Mouse (Mus musculus): ENCODE data around the gene Vwf.
A peak's percentile ranks its signal among the peaks of the same experiment; 100 is the strongest.

The Vwf gene

DNA sequence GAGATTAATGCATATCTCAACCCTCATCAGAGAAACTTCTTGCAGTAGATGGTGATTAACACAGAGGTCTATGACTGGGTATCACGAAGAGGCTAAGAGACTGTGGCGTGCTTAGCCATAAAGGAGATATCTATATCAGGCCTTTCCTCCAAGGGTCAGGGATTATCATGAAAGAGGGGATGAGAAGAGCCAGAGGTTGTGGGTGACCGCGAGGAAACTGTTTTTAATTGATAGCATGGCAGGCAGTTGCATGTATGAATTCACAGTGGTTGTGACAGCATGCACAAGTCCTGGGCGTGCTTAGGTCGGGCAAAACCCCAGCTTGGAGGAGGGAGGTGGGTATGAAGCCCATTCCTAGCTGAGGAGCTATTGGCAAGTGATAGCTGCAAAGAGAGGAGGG is 5.3 kb upstream of the Vwf start:
- DNase-seq (ENCODE audit: low spot score in 2 of 2): no peak

DNA sequence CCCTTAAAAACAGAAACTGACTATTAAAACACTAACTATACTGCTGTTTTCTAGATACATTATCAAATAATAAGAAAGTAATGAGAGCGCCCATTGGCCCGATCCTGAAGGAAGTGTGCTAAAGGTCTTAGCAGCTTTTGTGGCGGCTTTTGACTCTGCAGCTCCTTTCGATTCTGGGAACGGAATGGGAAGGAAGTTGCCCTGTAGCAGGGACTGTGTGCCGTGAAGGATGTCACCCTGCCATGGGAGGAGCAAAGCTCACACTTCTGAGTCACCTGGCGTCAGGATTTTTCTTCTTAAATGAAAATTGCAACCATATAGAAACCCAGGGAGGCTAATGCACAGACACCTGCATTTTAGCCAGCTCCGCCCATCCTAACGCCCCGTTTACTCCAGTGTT is 1.8 kb downstream of the Vwf start:
- DNase-seq (ENCODE audit: low spot score in 2 of 2): no peak

DNA sequence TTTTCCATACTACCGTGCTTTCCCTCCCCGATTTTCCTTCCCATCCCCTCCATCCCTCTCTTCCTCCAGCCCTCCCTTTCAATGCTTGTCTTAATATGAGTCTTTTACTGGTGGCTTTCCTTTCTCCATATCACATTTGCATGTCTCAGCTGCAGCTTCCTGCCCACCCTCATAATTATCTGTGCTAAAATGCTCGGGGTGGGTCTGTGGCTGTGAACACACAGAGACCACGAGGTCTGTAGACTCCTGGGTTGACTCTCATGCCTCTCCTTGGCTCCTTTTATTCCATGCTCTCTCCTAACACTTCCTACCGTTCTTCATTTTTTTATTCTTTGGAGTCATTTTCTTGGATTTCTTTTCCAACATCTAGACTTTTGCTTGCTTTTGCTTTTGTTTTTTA is 3.6 kb downstream of the Vwf start:
- DNase-seq (ENCODE audit: low spot score in 2 of 2): no peak

DNA sequence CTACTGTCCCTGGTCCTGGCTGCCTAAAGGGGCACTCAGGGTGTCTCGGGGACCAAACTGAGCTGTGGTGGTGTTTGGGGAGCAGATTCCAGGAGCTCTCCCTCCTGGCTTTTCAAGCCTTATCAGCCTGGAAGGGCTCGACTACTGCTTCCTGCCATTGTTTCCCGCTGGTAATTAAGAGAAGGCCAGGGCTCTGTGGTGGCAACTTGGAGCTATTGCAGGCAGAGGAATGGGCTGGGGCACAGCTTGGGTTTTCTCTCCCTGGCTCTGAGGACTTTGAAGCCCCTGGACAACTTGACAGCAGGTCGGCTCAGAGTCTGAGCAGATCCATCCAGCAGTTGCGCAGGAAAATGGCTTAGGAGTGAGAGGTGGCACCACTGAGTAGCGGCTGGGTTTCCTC is 6.2 kb downstream of the Vwf start:
- no peak for DNase-seq (ENCODE audit: low spot score in 2 of 2)

DNA sequence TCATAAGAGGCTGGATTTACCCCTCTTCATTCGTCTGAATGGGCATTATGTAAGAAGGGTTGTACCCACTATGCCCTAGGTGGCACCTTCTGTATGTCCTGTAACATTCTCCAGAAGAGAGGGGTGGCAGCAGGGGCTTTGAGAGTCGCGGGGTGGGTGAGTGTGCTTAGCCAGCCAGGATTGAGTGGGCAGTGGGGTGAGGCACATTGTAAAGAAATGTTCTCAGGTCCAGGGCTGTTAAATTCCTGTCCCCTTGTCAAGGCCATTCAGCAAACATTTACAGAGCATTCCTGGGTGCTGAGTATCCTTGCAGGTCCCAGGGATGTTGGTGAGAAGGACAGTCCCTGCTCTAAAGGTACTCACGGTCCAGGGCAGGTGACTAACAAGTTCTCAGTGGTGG is 7.0 kb downstream of the Vwf start:
- no peak for DNase-seq (ENCODE audit: low spot score in 2 of 2)

DNA sequence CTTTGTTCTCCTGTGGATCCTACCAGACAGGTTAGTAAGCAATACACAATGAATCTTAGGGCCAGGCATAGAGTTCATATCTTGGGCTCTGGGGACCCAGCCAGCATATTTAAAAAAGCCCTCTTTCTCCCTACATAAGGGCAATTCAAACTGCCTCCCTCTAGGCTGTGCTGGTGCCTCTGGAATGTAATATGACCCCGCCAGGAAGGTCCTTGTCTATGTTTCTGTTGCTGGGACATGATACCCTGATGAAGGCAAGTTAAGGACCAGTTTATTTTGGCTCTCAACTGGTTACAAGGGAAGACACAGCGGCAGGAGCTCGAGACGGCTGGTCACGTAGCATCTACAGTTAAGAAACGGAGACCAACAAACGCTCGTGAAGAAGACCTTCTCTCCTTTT is 12.3 kb downstream of the Vwf start:
- no peak for DNase-seq (ENCODE audit: low spot score in 2 of 2)

DNA sequence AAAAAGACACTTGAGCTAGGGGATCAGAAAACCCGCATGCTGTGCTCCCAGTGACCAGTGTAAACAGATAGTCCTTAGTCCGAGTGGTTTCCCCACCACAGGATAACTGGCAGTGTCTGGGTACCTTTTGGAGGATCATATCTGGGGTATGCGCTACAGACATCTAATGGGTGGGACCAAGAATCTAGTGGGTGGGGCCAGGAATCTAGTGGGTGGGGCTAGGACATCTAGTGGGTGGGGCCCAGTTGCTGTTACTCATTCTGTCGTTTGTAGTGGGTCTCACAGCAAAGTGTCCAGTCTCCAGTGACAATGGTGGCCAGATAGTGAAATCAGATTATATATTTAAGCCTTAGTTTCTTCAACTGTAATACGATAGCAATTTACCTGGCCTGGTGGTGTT is 14.5 kb downstream of the Vwf start:
- no peak for DNase-seq (ENCODE audit: low spot score in 2 of 2)

DNA sequence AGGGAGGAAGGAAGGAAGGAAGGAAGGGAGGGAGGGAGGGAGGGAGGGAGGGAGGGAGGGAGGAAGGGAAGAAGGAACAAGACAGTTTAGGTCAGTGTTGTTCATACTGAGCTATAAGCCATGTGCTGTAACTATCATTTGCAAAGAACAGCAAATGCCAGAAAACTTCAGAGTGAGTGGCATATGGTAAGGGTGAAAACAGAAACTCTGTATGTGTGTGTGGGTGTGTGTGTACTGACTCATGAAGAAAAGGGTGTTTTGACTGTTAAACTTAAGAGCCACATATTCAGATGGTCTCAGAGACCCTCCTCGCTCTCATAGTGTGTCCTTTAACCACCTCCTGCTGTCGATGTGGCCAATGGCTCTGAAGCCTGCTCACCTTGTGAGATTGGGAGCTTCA is 14.9 kb downstream of the Vwf start:
- no peak for DNase-seq (ENCODE audit: low spot score in 2 of 2)

DNA sequence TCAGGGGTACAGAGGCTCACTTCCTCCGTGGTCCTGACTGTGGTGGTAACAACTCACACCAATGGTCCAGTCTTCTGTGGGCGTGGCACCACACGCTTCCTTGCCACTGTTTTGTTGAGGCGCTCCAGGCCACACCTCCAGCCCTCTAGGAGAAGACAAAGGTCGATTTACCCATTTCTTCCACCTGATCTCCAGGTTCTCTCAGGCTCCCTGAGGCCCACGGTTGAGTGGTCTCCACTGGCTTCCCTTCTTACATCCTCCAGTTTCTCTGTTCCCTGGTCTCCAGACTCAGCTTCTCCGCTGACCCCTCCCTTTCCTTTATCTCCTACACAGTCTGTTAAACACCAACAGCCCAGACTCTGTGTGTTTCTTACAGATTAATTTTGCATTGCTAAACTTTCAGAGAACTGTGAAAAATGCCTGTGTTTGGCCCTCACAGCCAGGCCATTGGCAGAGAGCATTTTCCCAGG is 18.3 kb downstream of the Vwf start:
- DNase-seq (ENCODE audit: low spot score in 2 of 2): no peak

DNA sequence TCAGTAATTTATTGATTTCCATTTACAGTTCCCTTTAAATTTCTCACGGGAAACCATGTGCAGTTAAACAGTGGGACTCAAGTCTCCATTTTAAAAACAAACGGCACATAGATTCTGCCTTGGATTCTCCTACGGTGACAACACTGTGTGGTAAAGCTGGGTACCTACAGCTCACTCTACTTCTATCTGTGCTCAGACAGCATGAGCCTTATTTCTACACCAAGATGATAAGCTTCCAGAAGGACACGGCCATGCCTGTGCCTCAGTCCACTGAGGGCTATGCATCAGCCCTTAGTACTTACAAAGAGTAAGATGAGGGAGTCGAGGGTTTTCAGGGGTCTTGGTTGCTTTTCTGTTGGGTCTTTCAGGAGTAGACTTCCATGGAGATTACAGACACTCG is 18.8 kb downstream of the Vwf start:
- no peak for DNase-seq (ENCODE audit: low spot score in 2 of 2)

DNA sequence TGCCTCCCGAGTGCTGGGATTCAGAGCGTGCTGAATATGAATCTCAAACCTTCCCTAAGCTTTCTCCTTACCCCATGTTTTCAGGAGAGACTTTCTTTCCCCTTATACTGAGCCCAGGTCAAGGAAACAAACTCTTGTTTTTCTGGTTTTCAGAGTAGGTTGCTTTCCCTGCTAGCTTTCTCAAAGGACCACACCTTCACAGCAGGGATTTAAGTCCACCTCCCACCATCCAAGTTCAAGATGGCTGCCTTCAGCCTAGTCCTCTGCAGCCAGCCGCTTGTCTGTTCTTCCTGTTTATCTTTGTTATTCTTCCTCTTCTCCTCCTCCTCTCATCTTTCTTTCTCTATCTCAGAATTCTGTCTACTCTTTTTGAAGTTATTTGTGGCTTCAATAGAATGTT is 20.1 kb downstream of the Vwf start:
- DNase-seq (ENCODE audit: low spot score in 2 of 2): no peak

DNA sequence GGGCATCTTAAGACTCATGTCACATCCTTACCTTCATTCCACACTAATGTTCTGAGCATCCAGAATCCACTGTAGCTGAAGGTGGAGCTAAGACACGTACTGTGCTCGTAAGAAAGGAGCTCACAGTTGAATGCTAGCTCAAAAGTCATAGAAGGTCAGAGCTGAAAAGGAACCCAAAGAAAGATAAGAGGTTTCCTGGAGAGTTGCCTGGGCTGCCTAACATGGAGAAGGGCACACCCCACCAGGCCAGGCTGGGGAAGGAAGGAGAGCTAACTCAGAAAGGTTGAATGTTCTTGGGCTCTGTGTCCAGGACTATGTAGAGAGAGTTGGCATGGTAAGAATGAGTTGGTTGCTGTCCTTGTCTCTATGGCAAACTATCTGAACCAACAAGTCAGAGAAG is 21.8 kb downstream of the Vwf start:
- DNase-seq (ENCODE audit: low spot score in 2 of 2): no peak

DNA sequence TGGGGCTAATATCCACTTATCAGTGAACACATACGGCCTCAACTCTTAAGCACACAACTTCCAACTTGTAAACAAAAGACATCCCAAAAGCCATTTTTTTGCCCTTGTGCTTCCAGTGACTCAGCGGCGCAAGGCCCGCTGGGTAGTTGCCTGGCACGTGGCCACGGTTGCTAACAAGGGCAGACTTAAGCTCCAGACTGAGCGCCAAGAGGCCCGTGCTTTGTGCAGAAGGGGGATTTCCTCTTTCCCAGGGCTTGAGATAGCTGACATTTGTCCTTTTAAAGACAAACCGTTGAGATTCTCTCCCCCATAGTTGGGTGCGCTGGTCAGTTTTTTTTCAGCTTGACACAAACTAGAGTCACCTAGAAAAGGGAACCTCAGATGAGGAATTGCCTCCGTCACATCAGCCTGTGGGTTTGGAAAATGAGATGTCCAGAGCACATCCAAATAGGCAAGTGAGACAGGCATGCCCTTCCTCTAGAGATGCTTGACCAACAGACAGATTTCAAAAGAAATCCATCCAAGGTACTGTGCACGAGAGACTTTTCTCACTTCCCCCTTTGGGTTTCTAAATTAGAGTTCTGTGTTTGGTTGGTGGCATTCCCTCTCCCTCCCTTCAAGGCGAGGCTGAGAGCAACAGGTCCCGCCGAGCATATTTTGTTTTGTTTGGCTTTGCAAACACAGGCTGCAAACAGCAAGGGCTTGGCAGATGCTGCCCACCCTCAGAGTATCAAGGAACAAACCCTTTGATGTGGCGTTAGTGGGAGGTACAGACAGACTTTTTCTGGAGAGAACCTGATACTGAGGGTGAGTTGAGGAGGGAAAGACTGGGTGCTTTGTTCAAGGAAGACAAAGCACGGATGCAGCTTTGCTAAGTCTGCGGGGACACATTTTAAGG is 26.0 kb downstream of the Vwf start:
- DNase-seq (ENCODE audit: low spot score in 2 of 2): peak; percentile 72 to 76

DNA sequence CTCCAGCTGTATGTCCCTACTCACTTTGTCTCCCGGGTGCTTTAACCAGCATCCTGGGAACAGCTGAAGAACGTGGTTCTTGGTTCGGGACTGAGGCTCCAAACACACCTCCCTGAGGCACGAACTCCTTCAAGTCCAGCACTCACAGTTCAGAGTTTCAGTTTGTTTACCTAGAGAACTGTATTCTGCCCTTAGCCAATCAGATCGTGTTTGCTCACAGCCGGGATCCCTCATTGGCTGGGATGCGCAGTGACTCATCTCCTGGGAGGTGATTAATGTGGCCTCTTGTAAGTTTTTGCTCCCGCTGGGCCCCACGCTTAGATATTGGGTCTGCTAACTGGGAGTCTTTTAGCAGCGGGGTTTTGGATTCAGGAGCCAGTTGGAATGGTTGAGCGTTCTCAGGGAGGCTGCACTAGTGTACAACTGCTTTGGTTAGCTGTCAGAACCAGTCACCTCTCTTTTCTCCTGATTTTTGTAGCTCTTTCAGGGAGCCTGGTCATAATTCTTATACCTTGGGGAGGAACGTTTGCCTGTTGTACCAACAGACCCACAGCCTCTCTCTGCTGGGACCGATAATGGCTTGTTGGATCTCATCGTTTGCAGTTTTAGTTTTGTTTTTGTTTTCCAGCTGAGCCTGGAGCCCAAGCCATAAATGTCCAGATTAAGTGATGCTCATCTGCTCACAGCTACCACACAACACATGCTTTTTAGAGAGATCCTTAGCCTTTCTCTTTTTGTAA is 26.8 kb downstream of the Vwf start:
- DNase-seq (ENCODE audit: low spot score in 2 of 2): peak; percentile 59 to 76

DNA sequence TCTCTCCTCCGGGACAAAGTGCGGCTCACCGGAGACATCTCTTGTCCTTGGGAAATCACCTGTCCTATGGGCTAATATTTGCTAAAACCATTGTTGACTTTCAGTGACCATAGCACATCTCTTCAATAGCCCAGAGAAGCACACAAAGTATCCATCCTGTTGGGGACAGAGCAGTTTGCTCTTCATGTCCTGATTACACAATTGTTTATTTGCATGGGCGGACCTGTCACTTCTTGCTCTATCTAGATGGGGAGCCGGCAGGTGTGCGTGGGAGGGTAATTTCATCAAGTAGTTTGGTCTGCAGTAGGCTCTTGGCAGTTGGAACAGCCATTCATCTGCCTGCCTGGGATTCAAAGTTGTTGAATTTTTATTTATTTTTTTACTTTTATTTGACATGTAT is 28.5 kb downstream of the Vwf start:
- no peak for DNase-seq (ENCODE audit: low spot score in 2 of 2)

DNA sequence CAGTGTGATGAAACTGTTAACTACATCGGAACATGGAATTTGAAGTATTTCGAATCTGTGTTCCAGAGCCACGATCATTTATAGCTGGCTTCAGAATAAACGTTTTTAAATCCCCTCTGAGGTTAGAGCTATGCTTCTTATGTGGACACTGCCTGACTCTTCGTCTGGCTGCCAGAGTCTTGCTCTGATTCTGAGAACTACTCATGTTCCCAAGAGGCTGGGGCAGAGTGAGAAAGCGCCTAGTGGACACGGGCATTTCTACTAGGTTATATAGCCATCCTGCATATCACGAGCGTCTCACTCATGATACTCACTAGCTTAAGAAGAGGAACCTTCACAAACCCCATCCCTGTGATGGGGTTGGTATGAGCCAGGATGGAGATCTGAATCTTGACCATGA is 30.7 kb downstream of the Vwf start:
- DNase-seq (ENCODE audit: low spot score in 2 of 2): no peak

DNA sequence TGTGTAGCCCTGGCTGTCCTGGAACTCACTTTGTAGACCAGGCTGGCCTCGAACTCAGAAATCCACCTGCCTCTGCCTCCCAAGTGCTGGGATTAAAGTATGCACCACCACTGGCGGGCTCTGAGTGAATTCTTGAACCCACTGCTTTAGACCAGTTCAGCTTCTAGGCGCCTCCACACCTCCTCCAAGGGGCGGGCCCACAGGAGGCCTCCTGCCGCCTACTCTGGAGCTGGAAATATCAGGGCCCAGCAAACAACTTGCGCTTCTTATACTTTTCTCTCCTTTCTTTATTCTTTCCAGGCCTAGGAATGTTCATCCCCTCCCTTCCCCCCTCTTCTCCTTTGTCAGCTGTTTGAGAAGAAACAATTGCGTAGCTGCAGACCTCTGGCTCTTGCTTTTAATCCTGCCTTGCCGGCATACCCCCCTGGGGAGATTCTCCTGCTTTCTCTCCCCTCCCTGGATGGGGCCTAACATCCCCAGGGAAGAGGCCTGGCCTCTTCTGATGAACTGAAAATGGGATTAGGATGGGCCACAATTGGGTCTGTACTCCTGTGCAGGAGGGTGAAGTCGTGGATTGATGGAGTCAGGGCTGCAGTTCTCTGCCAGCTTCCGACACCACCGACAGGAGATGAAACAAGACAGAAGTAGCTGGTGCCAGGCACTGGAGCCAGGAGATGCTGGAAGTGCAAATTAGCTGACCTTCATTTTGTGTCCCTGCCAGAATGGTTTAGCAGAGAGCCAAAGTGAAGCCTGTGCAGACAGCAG is 31.5 kb downstream of the Vwf start:
- DNase-seq (ENCODE audit: low spot score in 2 of 2): no peak

DNA sequence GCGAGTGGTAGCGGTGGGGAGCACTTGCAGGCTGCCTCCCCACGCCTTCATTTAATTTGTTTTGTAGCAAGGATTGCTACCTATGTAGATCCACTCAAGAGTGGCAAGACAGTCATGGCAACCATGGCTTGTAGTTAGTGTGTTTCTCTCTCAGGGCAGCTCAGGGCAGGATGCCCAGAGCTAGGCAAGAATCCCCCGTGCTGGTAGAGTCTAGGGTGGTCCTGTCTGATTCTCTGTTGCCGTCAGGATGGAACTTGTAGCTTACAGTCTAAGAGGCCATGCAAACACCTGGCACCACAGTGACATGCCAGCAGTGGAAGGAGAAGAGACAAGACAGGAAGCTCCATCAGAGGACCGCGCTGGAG is 32.1 kb downstream of the Vwf start:
- no peak for DNase-seq (ENCODE audit: low spot score in 2 of 2)

DNA sequence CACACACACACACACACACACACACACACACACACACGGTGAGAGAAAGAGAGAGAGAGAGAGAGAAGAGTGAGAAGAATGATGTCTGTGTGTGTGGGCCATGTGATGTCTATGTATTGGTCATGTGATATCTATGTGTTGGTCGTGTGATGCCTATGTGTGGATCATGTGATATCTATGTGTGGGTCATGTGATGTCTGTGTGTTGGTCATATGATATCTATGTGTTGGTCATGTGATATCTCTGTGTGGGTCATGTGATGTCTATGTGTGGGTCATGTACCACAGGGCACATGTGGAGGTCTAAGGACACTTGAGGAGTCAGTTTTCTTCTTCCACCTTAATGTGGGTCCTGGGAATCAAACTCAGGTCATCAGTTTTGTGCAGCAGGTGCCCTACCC is 33.3 kb downstream of the Vwf start:
- DNase-seq (ENCODE audit: low spot score in 2 of 2): no peak

DNA sequence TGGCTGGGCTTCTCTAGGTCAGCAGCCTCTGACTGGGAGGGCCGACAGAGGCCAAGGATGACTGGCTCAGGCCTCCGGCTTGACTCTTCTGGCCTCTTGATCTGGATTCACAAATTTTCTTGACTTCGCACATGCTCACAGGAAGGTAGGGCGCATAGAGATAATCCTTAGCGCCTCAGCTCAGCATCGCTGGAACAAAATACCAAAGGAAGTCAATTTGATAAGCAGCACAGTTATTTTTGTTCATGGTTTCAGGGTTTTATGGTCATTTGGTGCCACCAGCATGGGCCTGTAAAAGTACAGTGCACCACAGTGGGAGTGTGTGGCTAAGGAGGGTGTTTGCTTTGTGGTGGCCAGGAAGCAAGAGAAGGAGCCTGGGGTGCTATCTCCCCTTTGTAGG is 37.1 kb downstream of the Vwf start:
- DNase-seq (ENCODE audit: low spot score in 2 of 2): no peak

DNA sequence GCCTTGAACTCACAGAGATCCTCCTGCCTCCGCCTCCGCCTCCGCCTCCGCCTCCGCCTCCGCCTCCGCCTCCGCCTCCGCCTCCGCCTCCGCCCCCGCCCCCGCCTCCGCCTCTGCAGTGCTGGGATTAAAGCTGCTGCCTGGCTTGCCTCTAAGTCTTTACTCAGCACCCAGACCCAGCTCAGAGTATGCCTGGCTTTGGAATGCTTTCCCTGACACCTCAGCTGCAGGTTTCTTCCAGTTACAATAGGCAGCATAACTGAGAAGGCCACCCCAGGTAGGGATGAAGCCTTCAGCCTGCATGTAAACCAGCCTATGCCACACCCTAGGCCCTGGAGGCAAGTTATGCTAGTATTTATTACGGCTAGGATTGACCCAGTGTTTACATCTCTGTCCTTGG is 37.7 kb downstream of the Vwf start:
- DNase-seq (ENCODE audit: low spot score in 2 of 2): no peak

DNA sequence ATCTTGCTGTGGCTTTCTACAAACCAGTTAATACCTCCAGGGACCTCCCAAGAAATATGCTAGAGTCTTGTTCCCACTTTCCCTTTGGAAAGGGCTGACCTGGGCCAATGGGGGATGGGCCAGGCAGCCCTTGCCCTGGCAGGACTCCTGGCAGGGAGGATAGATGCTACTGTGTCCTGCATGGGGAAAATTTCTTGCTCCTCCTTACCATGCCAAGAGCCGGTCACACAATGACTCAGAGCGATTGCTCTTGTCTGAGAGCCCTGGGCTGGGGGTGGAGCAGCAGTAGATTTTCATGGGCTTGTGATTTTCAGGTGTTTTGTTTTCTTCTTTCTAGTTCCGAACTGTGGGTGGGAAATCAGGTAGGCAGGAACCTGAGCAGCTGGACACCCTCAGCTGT is 39.0 kb downstream of the Vwf start:
- DNase-seq (ENCODE audit: low spot score in 2 of 2): no peak
